ENCODE assay signal across 8 mouse cellular contexts in the genomic region with DNA sequence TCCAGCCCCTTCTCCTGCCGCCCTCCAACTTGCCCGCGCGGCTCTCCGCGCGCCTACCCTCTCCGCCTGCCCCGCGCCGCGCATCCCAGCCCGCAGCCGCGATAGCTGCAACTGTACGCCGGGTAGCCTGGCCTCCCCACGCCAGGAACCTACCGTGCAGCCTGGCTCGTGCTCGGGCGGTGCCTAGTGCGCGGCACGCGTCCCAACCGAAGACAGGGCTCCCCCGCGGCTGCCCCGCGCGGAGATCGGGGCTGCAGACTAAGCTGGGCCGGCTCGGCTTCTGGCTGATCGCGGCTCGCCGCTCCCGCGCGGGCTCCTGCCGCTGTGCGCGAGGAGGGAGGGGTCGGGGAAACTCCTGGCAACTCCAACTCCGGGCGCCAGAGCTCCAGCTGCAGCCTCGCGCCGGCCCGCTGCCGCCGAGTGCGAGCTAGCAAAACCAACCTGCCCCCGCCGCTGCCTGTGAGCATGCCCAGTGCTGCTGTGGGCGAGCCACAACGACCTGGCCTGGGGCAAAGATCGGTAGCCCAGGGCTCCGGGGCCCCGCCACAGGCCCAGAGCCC. TPM values are rescaled to one million over a fixed set of nuclear protein-coding genes. Genes with fewer than 3 reads are reported as not detected.
DNase-seq lines count a peak whose midpoint lies in the region; ATAC-seq and TF ChIP-seq lines count a peak whose summit lies in the region.

No protein-coding gene starts in this region.

- no peaks in the 10 kb centered on the region for H3K27me3 ChIP-seq in hindbrain, embryonic 15.5 days

- peak overlapping the region; percentile 75 for H3K9ac ChIP-seq in hindbrain, embryonic 15.5 days

- H3K4me2 ChIP-seq in hindbrain, embryonic 15.5 days: peak overlapping the region; percentile 97

- peak; percentile 89 for ATAC-seq in hindbrain, embryonic 15.5 days (ENCODE audit: low FRiP score, low read depth)

- H3K4me1 ChIP-seq in hindbrain, embryonic 15.5 days (replicated peaks): peaks cover 24% of the 10 kb centered on the region

- WGBS in hindbrain, embryonic 15.5 days: under 1% methylated on average over 60 of the region's 62 CpGs

- no peaks in the 10 kb centered on the region for H3K36me3 ChIP-seq in hindbrain, embryonic 15.5 days

- peak; percentile 56 for DNase-seq in WW6 (ENCODE audit: low read depth, low spot score)
- peak; percentile 19 to 33 for DNase-seq in cerebellum, postnatal 36 days
- DNase-seq in gastrocnemius, adult 8-10 months (ENCODE audit: low spot score in 2 of 2): peak; percentile 45 to 65
- DNase-seq in left cerebral cortex, adult 2 months (ENCODE audit: extremely low spot score in 1 of 2, low spot score in 2 of 2): peak; percentile 78 to 82
- DNase-seq in lung, postnatal 25 days (ENCODE audit: low spot score): peak; percentile 73
- peak; percentile 87 for DNase-seq in retina, postnatal 1 day
- peak; percentile 57 to 75 for DNase-seq in urinary bladder, postnatal 36 days (ENCODE audit: low spot score in 2 of 2)

- H3K27ac ChIP-seq in hindbrain, embryonic 15.5 days (replicated peaks): peak overlapping the region; percentile 71
- H3K27ac ChIP-seq in left cerebral cortex, adult 2 months: peak overlapping the region; percentile 94

- intact Hi-C loops in left cerebral cortex, adult 2 months (cut with DNase I): loop anchor here (2.0 to 5.0 kb wide), 2 partner anchors 61 to 98 kb away; no protein-coding TSS in a partner anchor

- no peak for TF ChIP-seq CTCF in left cerebral cortex, adult 2 months (IDR thresholded peaks at IDR 0.05)

- H3K4me3 ChIP-seq in hindbrain, embryonic 15.5 days: peak overlapping the region; percentile 80
- H3K4me3 ChIP-seq in left cerebral cortex, adult 2 months: peak overlapping the region; percentile 81

- no peaks in the 10 kb centered on the region for H3K9me3 ChIP-seq in hindbrain, embryonic 15.5 days

RNA-seq across cellular contexts. Expression of gene Stxbp6, which starts 0.4 kb away (rescaled TPM):
- total RNA-seq in gastrocnemius, adult 8-10 months (2022): 1 to 10 TPM; 2.4 to 6.1 (median 2.9) TPM
- 18.7 and 19.4 TPM in 2 replicates for polyA plus RNA-seq in hindbrain, embryonic 15.5 days (2015; fragmentation: Nextera tagmentation; extraction: Ambion mirVana)
- total RNA-seq in left cerebral cortex, adult 2 months (2021): 10 to 100 TPM; 67.7 to 75.2 TPM

Comparison
In these comparisons a context has a peak if more than half of its experiments do, and no peak if none do; other contexts are left out.
1. Peak in every context shown above with its lines: DNase-seq, ATAC-seq, H3K4me3 ChIP-seq and H3K27ac ChIP-seq.
2. DNase-seq: peak in every context shown above with its lines; median percentile 87 in retina, postnatal 1 day; 80 in left cerebral cortex, adult 2 months; 73 in lung, postnatal 25 days; 66 in urinary bladder, postnatal 36 days; 56 in WW6; 55 in gastrocnemius, adult 8-10 months; 26 in cerebellum, postnatal 36 days.
3. RNA of gene Stxbp6, which starts 0.4 kb away (total RNA-seq): 67.7 to 75.2 TPM in left cerebral cortex, adult 2 months; 2.4 to 6.1 TPM in gastrocnemius, adult 8-10 months; every median in the first group is over 4 times any median in the second.